Mouse (Mus musculus) neural tube, embryonic 10.5 days (tissue): ENCODE data around the gene Pwp2.

Experiments used
- DNase-seq: peaks from one replicate; pipeline ENCODE4 v3.0.0-alpha.2; 2017; ENCODE audit warnings: low spot score; ENCODE audit errors: extremely low spot score

Pwp2 gene

DNA sequence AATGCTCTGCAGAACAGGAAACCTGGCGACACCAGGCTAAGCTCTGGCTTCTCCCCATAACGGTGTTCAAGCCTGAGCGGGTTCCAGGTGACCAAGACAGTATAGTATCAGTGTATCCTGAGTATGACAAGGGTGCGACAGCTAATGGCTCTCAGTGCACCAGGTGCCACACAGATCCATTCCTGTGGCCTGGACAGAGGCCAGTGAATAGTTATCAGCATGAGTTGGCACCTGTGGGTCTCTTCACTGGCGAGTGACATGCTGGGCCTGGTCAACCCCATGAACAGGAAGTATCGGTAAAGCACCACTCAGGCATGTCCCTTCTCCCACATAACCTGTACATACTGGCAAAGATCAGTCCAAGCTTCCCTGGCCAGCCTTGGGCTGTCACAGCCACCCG is 13.9 kb downstream of the Pwp2 start:
- no peak for DNase-seq

DNA sequence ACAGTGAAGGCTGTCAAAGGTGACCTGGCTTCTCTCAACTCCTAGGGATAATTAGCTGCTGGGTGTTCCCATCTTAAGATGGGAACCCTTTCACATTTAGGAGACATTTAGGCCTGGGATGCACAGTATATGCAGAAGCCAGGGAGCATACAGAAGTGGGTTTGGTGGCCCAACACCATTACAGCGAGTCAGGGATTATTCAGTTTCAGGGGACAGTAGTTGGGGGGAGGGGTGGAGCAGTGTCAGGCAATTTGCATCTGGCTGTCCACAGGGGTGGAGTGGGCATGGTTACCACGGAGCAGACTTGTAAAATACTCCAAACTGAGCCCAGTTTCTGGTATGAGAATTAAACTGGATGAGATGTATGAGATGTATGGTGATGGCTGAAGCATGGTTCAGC is 14.5 kb downstream of the Pwp2 start:
- no peak for DNase-seq

DNA sequence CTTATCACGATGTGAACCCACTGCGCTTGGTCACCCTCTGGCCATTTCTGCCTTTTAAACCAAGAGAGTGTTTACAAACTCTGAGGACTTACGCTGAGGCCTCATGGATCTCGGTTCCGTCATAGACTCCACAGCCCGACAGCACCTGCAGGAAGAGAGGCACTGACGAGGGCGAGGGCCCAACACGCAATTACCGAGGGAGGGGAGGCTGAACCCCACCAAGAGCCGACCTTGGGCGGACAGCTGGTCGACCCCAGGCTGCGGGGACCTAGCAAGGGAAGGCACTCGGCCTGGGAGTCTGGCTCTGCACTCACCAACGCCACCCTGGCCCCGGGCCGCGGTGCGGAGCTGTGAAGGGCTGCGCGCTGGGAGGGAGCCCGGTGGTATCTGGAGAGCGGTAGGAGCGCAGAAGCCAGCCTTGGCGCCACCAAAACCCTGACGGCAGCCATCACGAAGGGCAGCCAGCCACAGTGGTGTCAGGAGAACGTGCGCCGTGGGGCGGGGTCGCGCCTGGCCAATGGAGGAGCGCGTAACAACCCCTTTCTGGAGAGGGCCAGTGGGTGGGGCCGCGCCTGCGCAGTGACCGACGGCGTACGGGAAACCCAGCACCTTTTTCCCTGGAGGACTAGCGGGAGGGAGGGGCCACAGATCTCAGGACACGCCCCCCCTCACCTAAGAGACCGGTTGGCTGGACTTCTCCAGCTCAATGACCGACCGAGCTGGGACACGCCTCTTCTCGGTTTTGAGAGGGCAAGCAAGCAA is 15.5 kb downstream of the Pwp2 start, which contains the start of gene D10Jhu81e:
Gene D10Jhu81e (minus strand): TSS at position 502 of the 762 bp plus-strand sequence.
- peak; percentile 98 for DNase-seq

DNA sequence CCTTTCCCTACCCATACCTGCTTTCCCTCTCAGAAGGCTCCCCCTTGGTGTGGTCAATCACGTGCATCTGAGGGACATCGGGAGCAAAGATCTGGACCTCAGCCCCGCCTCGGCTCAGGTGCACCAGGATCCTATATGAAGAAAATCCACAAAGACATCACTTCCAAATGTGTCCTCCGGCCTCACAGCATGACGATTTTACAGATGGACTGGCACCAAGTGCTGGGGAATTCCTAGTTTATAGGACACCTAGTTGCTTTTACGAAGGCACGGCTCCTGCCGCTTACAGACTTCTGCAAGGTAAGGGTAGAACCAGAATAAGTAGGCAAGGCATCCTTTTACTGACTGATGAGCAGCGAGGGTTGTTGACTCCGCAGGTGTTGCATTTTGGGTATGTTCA is 16.2 kb downstream of the Pwp2 start:
- no peak for DNase-seq

DNA sequence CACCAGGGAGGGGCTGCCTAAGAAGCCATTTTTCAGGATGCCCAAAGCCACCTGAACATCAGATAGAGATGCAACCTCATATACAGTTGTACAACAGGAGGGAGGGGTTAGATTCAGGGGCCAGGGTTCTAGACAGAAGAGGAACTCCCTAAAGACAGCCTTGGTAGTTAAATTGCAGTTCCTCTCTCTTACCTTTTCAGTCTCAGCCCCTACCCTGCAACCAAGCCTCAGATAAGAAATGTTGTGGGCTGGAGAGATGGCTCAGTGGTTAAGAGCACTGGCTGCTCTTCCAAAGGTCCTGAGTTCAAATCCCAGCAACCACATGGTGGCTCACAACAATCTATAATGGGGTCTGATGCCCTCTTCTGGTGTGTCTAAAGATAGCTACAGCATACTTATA is 17.2 kb downstream of the Pwp2 start:
- DNase-seq, result no peak

DNA sequence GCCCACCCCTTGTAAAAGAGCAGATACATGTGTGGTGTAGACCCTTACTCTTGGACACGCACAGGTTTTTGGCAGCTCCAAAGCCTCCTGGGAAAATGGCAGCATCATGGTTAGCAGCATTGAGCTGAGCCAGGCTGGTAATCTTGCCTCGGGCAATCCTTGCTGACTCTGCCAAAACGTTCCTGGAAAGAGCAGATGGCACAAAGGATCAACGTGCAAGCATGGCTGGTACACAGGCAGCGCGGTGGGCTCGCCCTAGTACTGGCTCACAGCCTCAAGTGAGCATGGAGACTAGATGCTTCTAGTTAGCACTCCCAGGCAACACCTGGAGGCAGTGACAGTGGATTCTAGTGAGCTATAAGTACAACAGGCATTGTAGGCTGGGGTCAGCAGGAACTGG is 17.6 kb downstream of the Pwp2 start:
- no peak for DNase-seq

DNA sequence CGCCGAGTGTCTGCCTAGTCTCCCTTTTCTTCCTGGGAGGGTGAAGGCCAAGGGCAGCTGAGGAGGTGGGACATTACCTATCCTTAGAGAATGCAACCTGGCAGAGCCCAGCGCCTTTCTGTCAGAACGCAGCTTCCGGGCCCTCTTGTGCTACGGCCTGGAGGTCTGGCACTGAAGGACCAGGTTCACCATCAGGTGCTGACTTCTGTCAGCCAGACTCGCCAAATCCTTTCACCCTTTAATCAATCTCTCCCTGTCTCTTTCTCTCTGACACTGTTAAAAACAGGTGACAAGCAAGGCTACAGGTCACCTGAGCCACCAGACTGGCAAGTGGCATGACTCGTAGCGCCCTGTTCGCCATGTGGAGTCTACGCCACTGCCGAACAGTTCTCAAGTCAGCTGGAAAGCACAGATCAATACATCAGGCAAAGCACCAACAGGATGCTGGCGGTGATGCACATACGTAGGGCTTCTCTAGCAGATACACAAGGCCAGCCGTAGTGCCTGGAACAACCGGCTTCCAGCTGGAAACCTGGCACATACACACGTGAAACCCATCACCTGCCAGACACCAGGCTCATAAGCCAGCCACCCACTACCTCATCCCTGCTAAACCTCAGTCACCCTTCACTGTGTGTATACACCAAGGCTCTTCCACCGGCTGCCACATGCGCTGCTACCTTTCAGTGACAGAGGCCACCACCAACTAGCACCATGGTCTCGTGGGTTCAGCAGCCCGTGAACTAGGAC is 19.5 kb downstream of the Pwp2 start:
- no peak for DNase-seq

DNA sequence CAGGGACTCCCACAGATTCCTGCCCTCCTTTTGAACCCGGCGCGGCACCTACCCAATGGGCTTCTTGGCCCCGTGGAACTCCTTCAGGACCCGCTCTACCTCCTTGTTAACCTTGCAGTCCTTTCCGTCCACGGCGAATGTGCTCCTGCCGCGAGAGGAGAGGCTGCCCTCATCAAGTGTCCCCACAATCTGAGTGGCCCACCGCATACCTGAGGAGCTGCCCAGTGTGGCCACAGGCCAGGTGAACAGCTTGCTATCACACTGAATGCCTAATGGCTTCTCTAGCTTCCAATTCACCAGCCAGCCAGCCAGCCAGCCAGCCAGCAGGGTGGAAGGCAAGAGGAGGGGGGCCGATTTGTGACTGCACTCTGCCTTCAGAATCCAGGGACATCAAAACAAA is 20.2 kb downstream of the Pwp2 start:
- no peak for DNase-seq

DNA sequence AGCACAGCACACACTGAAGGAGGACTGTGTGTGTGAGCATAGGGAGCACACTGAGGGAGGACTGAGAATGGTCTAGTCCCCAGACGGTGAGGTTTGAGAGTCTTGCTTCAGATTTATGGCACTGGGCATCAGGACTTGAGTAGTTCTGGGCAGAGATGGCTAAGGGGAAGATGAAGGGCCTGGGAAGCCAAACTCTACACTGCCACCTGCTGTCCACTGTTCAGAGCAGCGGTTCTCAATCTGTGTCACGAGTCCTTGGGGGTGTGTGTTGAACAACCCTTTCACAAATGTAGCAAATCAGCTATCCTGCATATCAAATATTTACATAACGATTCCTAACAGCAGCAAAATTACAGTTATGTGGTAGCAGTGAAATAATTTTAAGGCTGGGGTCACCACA is 21.0 kb downstream of the Pwp2 start:
- DNase-seq, result peak; percentile 31

DNA sequence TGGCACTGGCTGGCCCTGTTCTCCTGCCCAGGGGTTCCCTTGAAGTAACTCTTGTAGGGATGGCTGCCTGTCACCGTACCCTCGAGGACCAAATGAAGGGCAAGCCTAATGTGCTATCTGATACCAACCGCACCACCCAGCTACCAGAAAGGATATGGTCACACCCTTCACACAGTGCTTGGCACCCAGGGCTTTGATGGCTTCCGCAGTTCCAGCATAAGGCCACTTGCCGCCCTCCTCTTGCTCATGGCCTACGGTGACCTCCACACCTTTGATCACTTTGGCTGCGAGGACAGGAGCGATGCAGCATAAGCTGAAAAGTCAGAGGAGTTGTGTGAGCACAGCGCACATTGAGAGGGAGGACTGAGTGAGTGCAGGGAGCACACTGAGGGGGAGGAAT is 21.7 kb downstream of the Pwp2 start:
- DNase-seq, result no peak

DNA sequence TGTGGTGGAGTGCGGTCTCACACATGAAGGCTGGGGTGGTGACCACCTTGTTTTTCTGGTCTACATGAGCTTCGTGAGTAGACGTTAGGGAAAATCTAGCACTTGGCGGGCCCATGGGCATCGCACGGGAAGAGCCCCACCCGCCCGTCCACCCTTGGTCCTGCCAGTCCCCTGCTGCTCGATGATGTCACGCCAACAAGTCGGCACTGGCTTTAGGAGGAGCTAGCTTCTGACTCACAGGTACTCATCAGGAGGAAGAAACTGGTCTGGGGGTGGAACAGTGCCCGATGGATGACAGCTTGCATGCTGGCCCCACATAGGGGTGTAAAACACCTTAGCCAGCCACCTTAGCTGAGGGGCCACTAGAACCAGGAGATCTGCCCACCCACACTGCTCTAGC is 22.3 kb downstream of the Pwp2 start:
- DNase-seq, result no peak

DNA sequence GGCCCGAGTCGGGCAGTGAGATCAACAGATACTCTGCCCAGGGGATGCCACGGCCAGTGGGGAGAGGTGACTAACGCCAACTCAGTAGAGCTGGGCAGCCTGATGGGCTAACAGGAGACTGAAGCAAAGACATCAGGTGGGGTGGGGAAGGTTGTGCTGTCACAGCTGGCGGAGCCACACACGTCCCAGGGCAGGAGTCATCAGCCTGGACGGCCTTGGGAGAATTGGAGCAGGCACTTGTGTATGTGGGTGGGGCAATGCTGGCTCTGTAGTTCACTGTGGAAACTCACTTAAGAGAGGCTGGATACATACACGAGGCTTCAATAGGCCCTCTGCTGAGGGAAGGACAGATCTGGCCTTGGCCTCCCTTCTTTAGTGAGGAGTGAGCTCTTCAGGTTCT is 23.9 kb downstream of the Pwp2 start:
- no peak for DNase-seq

DNA sequence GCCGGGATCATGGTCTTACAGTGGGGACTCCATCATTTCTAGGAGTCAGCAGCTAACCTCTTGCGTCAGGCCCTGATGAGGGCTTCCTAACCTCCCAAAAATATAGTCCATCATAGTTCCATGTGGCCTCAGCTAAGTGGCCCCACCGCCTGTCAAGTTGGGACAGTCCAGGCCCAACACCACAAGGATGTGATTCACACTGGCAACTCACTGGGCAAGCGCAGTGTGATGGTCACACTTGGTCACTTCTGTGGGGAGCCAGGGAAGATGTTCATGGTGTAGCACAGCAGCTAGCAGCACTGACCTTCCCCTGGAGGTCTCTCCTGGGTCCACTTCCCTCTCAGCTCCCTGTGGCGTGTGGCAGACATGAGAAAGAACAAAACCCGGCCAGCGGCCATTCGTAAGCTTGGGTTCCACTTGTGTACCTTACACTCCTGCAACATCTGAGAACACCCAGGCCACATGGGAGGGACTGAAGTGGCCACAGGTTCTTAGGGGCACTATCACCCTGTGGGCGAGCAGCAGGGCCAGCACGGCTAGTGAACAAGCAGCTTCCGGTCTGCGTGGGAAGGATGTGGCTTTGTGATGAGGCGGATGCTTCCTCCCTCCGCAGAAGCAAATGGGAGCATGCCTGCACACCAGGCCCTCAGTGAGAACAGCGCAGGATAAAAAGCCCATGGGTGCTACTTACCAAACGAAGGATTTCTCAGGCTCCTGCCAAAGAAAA is 24.4 kb downstream of the Pwp2 start:
- no peak for DNase-seq

DNA sequence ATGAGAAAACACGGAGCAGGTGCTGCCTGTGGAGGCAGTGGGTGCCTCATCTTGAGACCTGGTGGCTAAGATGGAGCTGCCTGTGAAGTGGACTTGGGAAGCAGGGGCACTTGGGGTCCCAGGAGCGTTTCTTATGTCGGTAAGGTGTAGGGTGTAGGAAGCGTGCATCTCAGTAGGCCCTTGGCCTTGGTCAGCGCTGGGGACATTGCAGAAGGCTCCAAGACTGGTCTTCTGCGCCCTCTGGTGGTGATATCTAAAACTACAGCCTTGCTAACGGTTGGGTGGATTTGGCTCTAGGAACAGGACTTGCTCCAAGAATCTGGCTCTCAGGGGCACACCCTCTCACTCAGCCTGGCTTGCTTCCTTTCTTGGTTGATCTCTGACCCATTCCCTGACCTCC is 25.0 kb downstream of the Pwp2 start:
- DNase-seq, result peak; percentile 86

DNA sequence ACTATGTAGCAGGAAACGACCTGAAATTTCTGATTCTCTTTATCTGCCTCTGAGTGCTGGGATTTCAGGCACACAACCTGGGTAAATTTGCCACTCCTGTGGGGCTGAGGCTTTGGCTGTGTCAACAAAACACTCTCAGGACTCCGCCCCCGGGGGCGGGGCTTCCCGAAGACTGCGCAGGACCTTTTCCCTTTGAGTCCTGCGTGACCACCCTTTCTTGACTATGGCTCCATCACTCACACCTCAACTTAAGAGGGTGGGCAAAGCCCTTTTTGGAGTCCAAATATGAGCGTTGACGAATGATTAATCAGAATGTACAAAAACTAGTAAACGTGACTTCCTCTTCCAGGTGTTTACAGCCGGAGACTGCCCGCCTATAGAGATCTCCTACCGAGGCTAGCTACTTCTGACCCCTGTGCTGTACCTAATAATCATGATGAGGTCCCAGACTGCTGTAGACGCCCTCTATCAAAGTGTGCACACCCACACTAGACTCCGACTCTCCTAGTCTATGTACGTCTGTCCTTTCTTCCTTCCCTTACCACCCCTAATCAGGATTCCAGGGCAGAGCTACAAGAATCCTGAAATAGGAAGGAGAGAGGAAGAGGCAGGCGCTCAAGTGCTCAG is 25.6 kb downstream of the Pwp2 start:
- DNase-seq, result peak; percentile 29

DNA sequence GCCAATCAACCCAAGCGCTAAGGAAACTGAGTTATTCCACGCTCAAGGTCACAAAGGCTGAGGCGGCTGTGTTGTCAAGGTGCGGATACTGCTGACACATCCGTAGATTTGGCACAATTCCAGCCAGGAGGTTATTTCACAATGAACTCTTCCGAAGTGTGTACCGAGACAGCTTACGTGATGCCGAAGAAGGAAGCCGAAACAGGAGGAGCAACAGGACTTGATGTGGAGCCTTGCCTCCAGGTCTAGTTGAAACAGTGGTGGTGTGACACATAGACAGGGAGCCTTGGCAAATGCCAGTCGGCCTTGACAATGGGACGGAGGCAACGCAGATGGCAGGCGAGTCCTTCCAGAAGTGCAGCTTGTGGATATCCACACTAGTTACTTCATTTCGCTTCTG is 26.9 kb downstream of the Pwp2 start:
- DNase-seq, result no peak

DNA sequence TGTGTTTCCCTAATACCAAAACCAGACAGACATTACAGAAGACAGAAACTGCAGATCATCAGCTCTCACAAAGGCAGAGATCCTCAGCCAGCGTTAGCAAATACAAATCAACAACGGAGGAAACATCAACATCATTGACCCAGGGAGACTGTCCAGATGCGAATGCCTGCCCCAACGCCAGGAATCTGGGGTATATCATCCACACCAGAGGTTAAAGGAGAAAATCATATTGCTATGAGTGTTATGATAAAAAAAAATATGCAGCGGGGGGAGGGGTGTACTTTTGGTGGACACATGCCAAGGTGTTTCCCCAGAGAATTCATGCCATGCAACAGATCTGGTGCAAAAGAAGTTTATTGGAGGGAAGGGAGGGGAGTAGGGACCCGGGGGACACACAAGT is 28.0 kb downstream of the Pwp2 start:
- no peak for DNase-seq

DNA sequence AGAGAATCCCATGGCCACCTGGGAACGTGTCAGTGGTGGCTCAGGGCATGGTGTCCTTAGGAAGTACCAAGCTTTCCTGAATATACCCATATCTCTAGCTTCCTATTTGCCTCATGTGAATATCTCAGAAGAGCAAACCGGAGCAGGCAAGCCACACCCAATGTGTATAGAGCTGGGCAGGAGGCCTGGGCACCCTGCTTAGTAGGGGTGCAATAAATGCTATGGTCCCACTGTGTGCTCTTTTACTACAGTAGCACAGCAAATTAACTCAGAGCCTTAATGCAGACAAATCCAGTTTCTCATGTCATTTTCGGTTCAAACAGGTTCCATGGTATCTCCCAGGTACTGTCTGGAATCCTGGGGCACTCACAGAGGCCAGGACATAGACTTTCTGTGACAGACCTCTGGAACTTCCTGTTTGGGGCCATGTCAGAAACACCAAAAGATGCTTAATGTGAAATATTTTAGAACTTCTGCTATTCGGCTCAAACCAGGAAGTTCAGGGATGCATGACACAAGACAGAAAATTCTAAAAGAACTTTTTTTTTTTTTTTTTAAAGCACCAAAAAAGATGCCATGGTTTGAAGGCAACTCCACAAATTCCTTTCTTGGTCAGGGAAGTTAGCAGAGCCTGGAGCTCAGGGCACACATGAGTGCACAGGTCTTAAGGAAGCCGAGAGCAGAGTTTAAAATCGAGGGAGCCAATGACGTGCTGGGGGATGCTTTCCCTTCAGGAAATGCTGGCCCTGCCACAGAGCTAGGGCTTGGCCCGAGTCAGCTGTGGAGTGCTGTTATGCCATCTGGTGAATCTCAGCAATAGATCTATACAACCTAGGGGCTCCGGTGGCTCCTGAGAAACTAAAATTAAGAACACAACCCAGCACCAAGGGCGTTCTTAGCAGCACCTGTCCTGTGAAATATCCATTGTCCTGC is 35.8 kb downstream of the Pwp2 start:
- DNase-seq, result no peak

DNA sequence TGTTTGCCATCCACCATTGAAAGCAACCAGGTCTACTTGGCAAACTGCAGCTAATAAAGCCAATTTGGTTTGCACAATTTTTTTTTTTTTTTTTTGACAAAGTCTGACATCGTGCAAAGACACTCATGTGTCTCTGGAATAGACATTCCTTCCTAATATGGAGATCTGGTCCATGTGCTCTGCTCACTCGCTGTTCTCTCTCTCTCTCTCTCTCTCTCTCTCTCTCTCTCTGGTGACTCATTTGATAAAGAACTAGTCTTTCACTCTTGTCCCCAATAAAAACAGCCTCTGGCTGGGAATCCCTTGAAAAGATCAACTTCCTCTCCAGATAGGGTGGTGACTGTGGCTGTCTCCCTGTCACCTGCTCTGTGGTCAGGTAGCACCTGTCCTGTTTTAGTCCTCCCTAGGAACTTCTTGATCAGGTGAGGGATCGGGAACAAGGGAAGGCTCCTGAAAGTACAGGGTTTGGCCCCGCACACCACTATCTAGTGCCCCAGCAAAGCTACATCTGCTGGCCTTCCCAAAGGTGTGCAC is 37.0 kb downstream of the Pwp2 start:
- no peak for DNase-seq

DNA sequence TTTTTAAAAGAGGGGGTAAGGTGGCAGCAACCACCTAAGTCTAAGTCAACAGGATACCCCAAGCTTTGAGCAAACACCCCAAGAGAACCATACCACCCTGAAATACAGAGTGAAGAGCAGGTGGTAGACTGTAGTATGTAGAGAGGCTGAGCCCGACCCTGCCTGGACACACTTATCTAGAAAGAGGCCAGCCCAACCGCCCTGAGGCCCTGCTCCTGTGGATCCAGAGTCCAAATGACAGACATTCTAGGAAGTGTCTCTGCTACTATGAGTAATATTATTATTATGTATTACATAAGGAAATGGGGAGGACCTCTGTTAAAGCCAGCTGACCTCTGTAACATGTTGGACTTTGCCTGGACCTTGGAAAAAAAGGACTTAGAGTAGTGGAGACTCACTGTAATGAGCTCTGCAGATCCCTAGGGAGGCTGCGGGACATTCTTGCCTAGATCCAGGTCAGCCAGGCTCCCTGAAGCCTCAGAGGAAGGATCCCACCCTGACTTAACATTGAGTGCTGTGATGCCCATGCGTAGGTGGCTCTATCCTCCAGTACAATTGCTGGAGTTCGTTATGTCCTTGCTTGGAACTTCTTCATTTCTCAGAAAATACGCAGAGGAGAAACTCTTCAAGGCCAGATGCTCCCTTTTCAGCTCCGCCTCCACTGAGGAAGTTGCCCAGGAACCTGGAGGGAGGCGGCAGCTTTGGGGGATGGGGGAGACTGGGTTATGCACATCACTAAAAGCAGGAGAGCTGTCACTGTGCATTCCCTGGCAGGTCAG is 41.0 kb downstream of the Pwp2 start:
- DNase-seq, result no peak
